Comparison of ENCODE assay signal across 10 mouse cellular contexts in the genomic region with DNA sequence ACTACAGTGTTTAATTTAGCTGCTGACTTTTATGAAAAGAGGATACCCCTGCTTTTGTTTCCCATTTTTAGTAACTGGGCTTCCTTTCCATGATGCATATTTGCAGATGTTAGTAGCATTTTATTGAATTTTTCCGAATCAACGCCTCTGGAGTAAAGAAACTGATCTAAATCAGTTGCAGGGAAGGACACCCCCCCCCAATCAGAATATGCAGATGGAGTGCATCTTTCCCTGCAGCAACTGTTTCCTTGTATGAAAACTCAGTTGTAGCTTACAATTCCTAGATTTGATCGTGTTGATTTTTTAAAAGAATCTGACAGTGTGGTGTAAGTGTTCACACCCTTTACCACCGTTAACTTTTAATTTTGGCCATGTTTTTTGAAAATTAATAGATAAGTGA. TPM values are rescaled to one million over a fixed set of nuclear protein-coding genes. Genes with fewer than 3 reads are reported as not detected.
DNase-seq lines count a peak whose midpoint lies in the region; ATAC-seq and TF ChIP-seq lines count a peak whose summit lies in the region.
"Had no signal": no experiment of that assay in that cellular context is flagged by ENCODE, and none has a peak within 500 bp of the region (broad histone marks: within the 10 kb centered on the region; RNA-seq: fewer than 3 reads in every experiment).

No protein-coding gene starts in this region.

- intact Hi-C loops in left cerebral cortex, adult 2 months (cut with DNase I) = loop anchor here (5.0 to 10.0 kb wide), 3 partner anchors 57 to 991 kb away; a partner anchor contains a TSS

- no peaks in the 10 kb centered on the region for H3K27me3 ChIP-seq in forebrain, embryonic 11.5 days (ENCODE audit: control insufficient read depth, insufficient read depth, low read length)
- no peaks in the 10 kb centered on the region for H3K27me3 ChIP-seq in limb, embryonic 13.5 days
- H3K27me3 ChIP-seq in neural tube, embryonic 14.5 days (ENCODE audit: control insufficient read depth, insufficient read depth, low read length) = peaks cover 3% of the 10 kb centered on the region; the same call in 1 of the 2 replicates

- no peaks in the 10 kb centered on the region for H3K9me3 ChIP-seq in forebrain, embryonic 11.5 days (ENCODE audit: control insufficient read depth, low read length)
- no peaks in the 10 kb centered on the region for H3K9me3 ChIP-seq in limb, embryonic 13.5 days
- H3K9me3 ChIP-seq in neural tube, embryonic 14.5 days (ENCODE audit: control insufficient read depth, low read length) = no peaks in the 10 kb centered on the region

- no peaks in the 10 kb centered on the region for H3K36me3 ChIP-seq in forebrain, embryonic 11.5 days (ENCODE audit: control insufficient read depth, insufficient read depth, low read length)
- no peaks in the 10 kb centered on the region for H3K36me3 ChIP-seq in limb, embryonic 13.5 days
- H3K36me3 ChIP-seq in neural tube, embryonic 14.5 days (ENCODE audit: control insufficient read depth, insufficient read depth, low read length) = no peaks in the 10 kb centered on the region

- TF ChIP-seq CTCF in left cerebral cortex, adult 2 months (IDR thresholded peaks at IDR 0.05) = no peak

- H3K4me1 ChIP-seq in forebrain, embryonic 11.5 days (replicated peaks; ENCODE audit: control insufficient read depth, insufficient read depth, low read length) = no peaks in the 10 kb centered on the region; the same call in 1 of the 2 replicates
- peaks cover 6% of the 10 kb centered on the region; the same call in 1 of the 2 replicates for H3K4me1 ChIP-seq in limb, embryonic 13.5 days
- H3K4me1 ChIP-seq in neural tube, embryonic 14.5 days (ENCODE audit: control insufficient read depth, insufficient read depth, low read length) = peaks cover 9% of the 10 kb centered on the region

- H3K4me3 ChIP-seq in left cerebral cortex, adult 2 months = peak overlapping the region; percentile 95
- H3K4me3 ChIP-seq in forebrain, embryonic 11.5 days (ENCODE audit: low read depth, low read length) = peak overlapping the region; percentile 63; the same call in 1 of the 2 replicates
- peak overlapping the region; percentile 92 for H3K4me3 ChIP-seq in limb, embryonic 13.5 days
- H3K4me3 ChIP-seq in neural tube, embryonic 14.5 days (ENCODE audit: low read depth, low read length) = peak overlapping the region; percentile 98

- H3K4me2 ChIP-seq in forebrain, embryonic 11.5 days (ENCODE audit: low read depth, low read length, severe bottlenecking) = peak overlapping the region; percentile 75; the same call in 1 of the 2 replicates
- peak overlapping the region; percentile 80 for H3K4me2 ChIP-seq in limb, embryonic 13.5 days (replicated peaks)
- H3K4me2 ChIP-seq in neural tube, embryonic 14.5 days (ENCODE audit: low read depth, low read length) = peak overlapping the region; percentile 68

- no peak for ATAC-seq in forebrain, embryonic 11.5 days (replicated peaks; ENCODE audit: low FRiP score)
- ATAC-seq in limb, embryonic 13.5 days (ENCODE audit: low FRiP score, low read depth) = no peak
- ATAC-seq in neural tube, embryonic 14.5 days (ENCODE audit: low read depth) = no peak

- no peak overlapping the region; the same call in 1 of the 2 replicates for H3K9ac ChIP-seq in forebrain, embryonic 11.5 days (ENCODE audit: low read length)
- no peak overlapping the region for H3K9ac ChIP-seq in limb, embryonic 13.5 days
- H3K9ac ChIP-seq in neural tube, embryonic 14.5 days (replicated peaks; ENCODE audit: low read depth, low read length) = peak overlapping the region; percentile 93; the same call in 1 of the 2 replicates

- no peak for DNase-seq in left cerebral cortex, adult 2 months (ENCODE audit: extremely low spot score in 1 of 2, low spot score in 2 of 2)
- no peak for DNase-seq in left cerebral cortex, adult 8-10 months (ENCODE audit: low spot score in 2 of 2)
- no peak for DNase-seq in forebrain, embryonic 11.5 days (ENCODE audit: low spot score)
- no peak for DNase-seq in cerebellum, adult 8-10 months
- DNase-seq in right cerebral cortex, adult 2 months (ENCODE audit: low spot score in 2 of 2) = no peak
- no peak for DNase-seq in cerebellum, postnatal 25 days
- DNase-seq: kidney, postnatal 4 days had no signal

- no peak overlapping the region for H3K27ac ChIP-seq in left cerebral cortex, adult 2 months
- no peak overlapping the region for H3K27ac ChIP-seq in forebrain, embryonic 11.5 days (ENCODE audit: low read depth, low read length)
- H3K27ac ChIP-seq in limb, embryonic 13.5 days = no peak overlapping the region
- no peak overlapping the region for H3K27ac ChIP-seq in neural tube, embryonic 14.5 days (ENCODE audit: low read depth, low read length)

- WGBS in forebrain, embryonic 11.5 days = 41% methylated on average over 4 of the region's 4 CpGs
- WGBS in limb, embryonic 13.5 days = 41% methylated on average over 4 of the region's 4 CpGs
- 46% methylated on average over 4 of the region's 4 CpGs for WGBS in neural tube, embryonic 14.5 days

RNA-seq across cellular contexts. Expression of a gene that starts 2.0 kb away (rescaled TPM):
- 10 to 100 TPM; 59.3 to 62.1 TPM for total RNA-seq in left cerebral cortex, adult 2 months (2021)
- 10 to 100 TPM; 60.9 to 66.9 (median 63.5) TPM for total RNA-seq in left cerebral cortex, adult 8-10 months (2022)
- polyA plus RNA-seq in forebrain, embryonic 11.5 days (2014; fragmentation: Nextera tagmentation; extraction: Ambion mirVana) = 19.1 and 19.5 TPM in 2 replicates
- polyA plus RNA-seq in limb, embryonic 13.5 days (2015; fragmentation: Nextera tagmentation; extraction: Ambion mirVana) = 14.7 and 15.8 TPM in 2 replicates
- 67.4 and 86.2 TPM in 2 replicates for polyA plus RNA-seq in neural tube, embryonic 14.5 days (2014; fragmentation: Nextera tagmentation; extraction: Ambion mirVana)

RNA-seq across cellular contexts. Expression of a gene that starts 34.1 kb away (rescaled TPM):
- total RNA-seq in left cerebral cortex, adult 2 months (2021) = not detected
- total RNA-seq in left cerebral cortex, adult 8-10 months (2022) = not detected
- not detected in 2 replicates for polyA plus RNA-seq in forebrain, embryonic 11.5 days (2014; fragmentation: Nextera tagmentation; extraction: Ambion mirVana)
- not detected in 2 replicates for polyA plus RNA-seq in limb, embryonic 13.5 days (2015; fragmentation: Nextera tagmentation; extraction: Ambion mirVana)
- not detected in 2 replicates for polyA plus RNA-seq in neural tube, embryonic 14.5 days (2014; fragmentation: Nextera tagmentation; extraction: Ambion mirVana)
- polyA plus RNA-seq: embryonic facial prominence, embryonic 11.5 days had no signal
